Mouse (Mus musculus): ENCODE measurements at regions not wholly inside any gene's neighbourhood (a gene's known extent, or its start where the extent isn't known, plus 50 kb on each side); places are given as distances from the start of the nearest gene placed in this dataset.

- no peaks in the 10 kb centered on the region for H3K9me3 ChIP-seq (ENCODE audit: low read length)
These were observed 63.4 kb downstream of the Irx2 start for GRCm38 (mm10) chr13:72691783-72692729.

DNA sequence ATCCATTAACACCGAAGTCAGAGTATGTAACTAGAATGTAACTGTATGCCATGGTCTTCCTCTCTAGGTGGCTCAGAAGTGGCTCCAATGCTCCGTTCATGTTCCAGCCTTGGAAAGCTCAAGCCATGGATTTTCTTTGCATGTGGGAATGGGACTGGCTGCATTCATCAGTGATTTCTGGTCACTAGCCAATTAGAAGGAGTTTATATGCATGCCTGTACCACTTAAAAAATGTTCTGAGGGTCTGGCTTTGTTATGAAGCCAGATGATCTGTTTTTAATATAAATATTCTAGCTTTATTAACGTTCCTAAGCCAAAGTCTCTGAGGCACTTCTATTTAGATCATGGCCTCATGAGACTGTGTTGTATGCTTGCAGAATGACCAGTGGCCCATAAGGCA lies 78.8 kb downstream of the Irx2 start:
- Histone ChIP-seq H3K9ac (replicated peaks; ENCODE audit: low read length) (no peak overlapping the region), H3K4me3 (ENCODE audit: low read length) (no peak overlapping the region), H3K9me3 (ENCODE audit: low read length) (no peaks in the 10 kb centered on the region), H3K27me3 (ENCODE audit: insufficient read depth, low read length) (peaks cover 7% of the 10 kb centered on the region; the same call in 1 of the 2 replicates), H3K36me3 (ENCODE audit: insufficient read depth, low read length) (no peaks in the 10 kb centered on the region), H3K4me1 (ENCODE audit: insufficient read depth, low read length) (no peaks in the 10 kb centered on the region), H3K4me2 (replicated peaks; ENCODE audit: low read depth, low read length) (no peak overlapping the region), H3K27ac (ENCODE audit: low read length) (no peak overlapping the region)
- 78% methylated on average over 3 of the region's 3 CpGs for WGBS
- ATAC-seq (ENCODE audit: low FRiP score, low TSS enrichment) = no peak

More at GRCm38 (mm10) chr13:72691783-72692729, 63.4 kb downstream of the Irx2 start:
- no peaks in the 10 kb centered on the region for H3K4me1 ChIP-seq (ENCODE audit: insufficient read depth, low read length)
- no peaks in the 10 kb centered on the region for H3K27me3 ChIP-seq (ENCODE audit: insufficient read depth, low read length)
- no peak overlapping the region for H3K27ac ChIP-seq (ENCODE audit: low read length)
- 72% methylated on average over 11 of the region's 13 CpGs for WGBS
- no peak overlapping the region for H3K4me3 ChIP-seq (ENCODE audit: low read length)
- no peaks in the 10 kb centered on the region for H3K36me3 ChIP-seq (ENCODE audit: insufficient read depth, low read length)
- H3K4me2 ChIP-seq (replicated peaks; ENCODE audit: low read depth, low read length) = no peak overlapping the region
- ATAC-seq (ENCODE audit: low FRiP score, low TSS enrichment) = no peak
- H3K9ac ChIP-seq (replicated peaks; ENCODE audit: low read length) = no peak overlapping the region

DNA sequence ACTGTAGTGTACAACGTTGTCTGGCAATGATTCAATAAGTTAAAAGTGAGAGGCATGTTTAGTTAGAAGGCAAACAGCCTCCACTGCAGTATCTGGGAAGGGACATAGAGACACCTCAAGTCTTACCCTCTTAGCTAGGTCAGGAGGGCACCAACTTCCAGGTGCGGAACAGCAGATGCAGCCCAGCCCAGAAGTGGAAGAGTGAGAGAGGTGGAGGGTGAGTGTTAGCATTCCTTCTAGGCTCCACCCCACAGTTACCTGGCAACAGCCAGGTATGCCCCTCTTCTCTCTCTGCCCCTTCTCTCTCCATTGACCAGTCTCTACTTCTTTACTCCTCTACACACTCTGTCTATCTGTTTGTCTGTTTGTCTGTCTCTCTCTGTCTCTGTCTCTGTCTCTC lies 80.1 kb downstream of the Irx2 start:
- 73% methylated on average over 2 of the region's 2 CpGs for WGBS
- no peak for ATAC-seq (ENCODE audit: low FRiP score, low TSS enrichment)

GRCm38 (mm10) chr13:72710051-72710450 lies 81.4 kb downstream of the Irx2 start:
- Histone ChIP-seq H3K36me3 (ENCODE audit: insufficient read depth, low read length) (no peaks in the 10 kb centered on the region), H3K4me2 (replicated peaks; ENCODE audit: low read depth, low read length) (no peak overlapping the region), H3K4me1 (ENCODE audit: insufficient read depth, low read length) (no peaks in the 10 kb centered on the region), H3K27me3 (ENCODE audit: insufficient read depth, low read length) (peaks cover 5% of the 10 kb centered on the region; the same call in 1 of the 2 replicates), H3K27ac (ENCODE audit: low read length) (no peak overlapping the region), H3K4me3 (ENCODE audit: low read length) (no peak overlapping the region), H3K9me3 (ENCODE audit: low read length) (no peaks in the 10 kb centered on the region), H3K9ac (replicated peaks; ENCODE audit: low read length) (no peak overlapping the region)
- ATAC-seq (ENCODE audit: low FRiP score, low TSS enrichment) = no peak
- 70% methylated on average over 5 of the region's 5 CpGs for WGBS

More for the DNA sequence above, 80.1 kb downstream of the Irx2 start:
- Histone ChIP-seq H3K27ac (ENCODE audit: low read length) (no peak overlapping the region), H3K27me3 (ENCODE audit: insufficient read depth, low read length) (peaks cover 5% of the 10 kb centered on the region; the same call in 1 of the 2 replicates), H3K4me1 (ENCODE audit: insufficient read depth, low read length) (no peaks in the 10 kb centered on the region), H3K4me2 (replicated peaks; ENCODE audit: low read depth, low read length) (no peak overlapping the region), H3K4me3 (ENCODE audit: low read length) (no peak overlapping the region), H3K9me3 (ENCODE audit: low read length) (no peaks in the 10 kb centered on the region), H3K9ac (replicated peaks; ENCODE audit: low read length) (no peak overlapping the region), H3K36me3 (ENCODE audit: insufficient read depth, low read length) (no peaks in the 10 kb centered on the region)

DNA sequence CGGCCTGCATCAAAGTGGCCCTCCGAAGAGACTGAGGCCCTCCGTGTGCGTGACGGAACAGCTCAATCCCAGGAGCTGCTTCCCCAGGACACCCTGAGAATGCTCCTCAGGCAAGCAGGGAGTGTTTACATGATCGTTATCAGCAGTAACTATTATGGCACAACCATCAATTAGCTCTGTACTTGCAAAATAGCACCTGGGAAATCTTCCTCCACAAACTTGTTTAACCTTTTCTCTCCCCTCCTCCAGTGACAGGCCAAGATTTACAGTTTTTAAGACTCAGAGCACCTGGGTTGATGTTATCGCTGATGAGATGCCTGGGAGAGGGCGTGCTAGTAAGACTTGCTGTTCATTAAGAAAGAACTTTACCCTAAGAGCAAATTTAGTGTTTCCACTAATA lies 82.5 kb downstream of the Irx2 start:
- Histone ChIP-seq H3K4me2 (replicated peaks; ENCODE audit: low read depth, low read length) (no peak overlapping the region), H3K9ac (replicated peaks; ENCODE audit: low read length) (no peak overlapping the region), H3K27ac (ENCODE audit: low read length) (no peak overlapping the region), H3K4me3 (ENCODE audit: low read length) (no peak overlapping the region), H3K9me3 (ENCODE audit: low read length) (no peaks in the 10 kb centered on the region), H3K27me3 (ENCODE audit: insufficient read depth, low read length) (peaks cover 5% of the 10 kb centered on the region; the same call in 1 of the 2 replicates), H3K36me3 (ENCODE audit: insufficient read depth, low read length) (no peaks in the 10 kb centered on the region), H3K4me1 (ENCODE audit: insufficient read depth, low read length) (no peaks in the 10 kb centered on the region)
- WGBS = 27% methylated on average over 8 of the region's 8 CpGs
- ATAC-seq (ENCODE audit: low FRiP score, low TSS enrichment) = no peak

DNA sequence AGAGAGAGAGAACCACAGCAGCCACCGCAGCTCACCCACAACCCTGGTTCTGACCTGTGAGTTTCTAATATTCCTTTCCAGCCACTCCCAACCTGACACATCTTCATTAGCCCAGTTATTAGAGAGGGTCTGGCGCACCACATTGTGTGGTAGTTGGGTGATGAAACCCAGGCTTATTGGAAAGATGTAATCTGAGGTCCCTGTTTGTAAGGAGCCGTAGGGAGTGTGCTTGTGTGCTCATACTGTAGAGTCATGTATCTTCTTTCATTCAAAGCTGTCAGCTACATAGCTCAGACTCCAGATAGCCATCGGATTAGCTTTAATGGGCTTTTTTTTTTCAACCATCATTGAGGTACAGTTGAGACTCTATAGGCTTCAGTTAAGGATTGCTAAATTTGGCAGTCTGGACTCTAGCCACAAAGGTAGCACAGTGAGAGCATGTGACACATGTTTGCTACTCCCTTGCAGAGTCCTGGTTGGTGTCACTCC lies 83.3 kb downstream of the Irx2 start:
- Histone ChIP-seq H3K4me3 (ENCODE audit: low read length) (no peak overlapping the region), H3K36me3 (ENCODE audit: insufficient read depth, low read length) (no peaks in the 10 kb centered on the region), H3K9me3 (ENCODE audit: low read length) (no peaks in the 10 kb centered on the region), H3K27me3 (ENCODE audit: insufficient read depth, low read length) (peaks cover 5% of the 10 kb centered on the region; the same call in 1 of the 2 replicates), H3K27ac (ENCODE audit: low read length) (no peak overlapping the region), H3K4me1 (ENCODE audit: insufficient read depth, low read length) (no peaks in the 10 kb centered on the region), H3K9ac (replicated peaks; ENCODE audit: low read length) (no peak overlapping the region), H3K4me2 (replicated peaks; ENCODE audit: low read depth, low read length) (no peak overlapping the region)
- 54% methylated on average over 4 of the region's 4 CpGs for WGBS
- ATAC-seq (ENCODE audit: low FRiP score, low TSS enrichment) = no peak

DNA sequence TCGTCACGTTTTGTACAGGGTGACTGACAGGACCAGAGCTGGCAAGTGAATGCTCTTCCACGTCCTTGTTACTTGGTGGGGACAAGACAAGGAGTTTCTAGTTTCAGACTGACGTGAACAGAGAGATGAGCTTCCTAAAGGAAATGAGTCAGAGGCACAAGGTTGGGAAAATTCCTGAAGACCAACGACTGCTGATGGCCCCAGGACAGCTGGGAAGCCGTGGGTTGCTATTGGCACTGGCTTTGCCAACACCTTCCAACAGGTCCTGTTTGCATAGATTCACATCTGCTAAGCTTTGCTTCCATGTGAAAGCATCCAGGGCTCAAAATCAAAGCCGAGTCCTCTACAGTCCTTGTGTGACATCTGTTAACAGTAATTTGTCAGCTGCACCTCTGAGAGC lies 86.2 kb downstream of the Irx2 start:
- Histone ChIP-seq H3K27ac (ENCODE audit: low read length) (no peak overlapping the region), H3K36me3 (ENCODE audit: insufficient read depth, low read length) (no peaks in the 10 kb centered on the region), H3K4me1 (ENCODE audit: insufficient read depth, low read length) (no peaks in the 10 kb centered on the region), H3K4me3 (ENCODE audit: low read length) (no peak overlapping the region), H3K9ac (replicated peaks; ENCODE audit: low read length) (no peak overlapping the region), H3K27me3 (ENCODE audit: insufficient read depth, low read length) (peaks cover 8% of the 10 kb centered on the region; the same call in 1 of the 2 replicates), H3K4me2 (replicated peaks; ENCODE audit: low read depth, low read length) (no peak overlapping the region), H3K9me3 (ENCODE audit: low read length) (no peaks in the 10 kb centered on the region)
- 54% methylated on average over 7 of the region's 7 CpGs for WGBS
- ATAC-seq (ENCODE audit: low FRiP score, low TSS enrichment) = no peak

GRCm38 (mm10) chr13:72715959-72716680 lies 87.5 kb downstream of the Irx2 start:
- 51% methylated on average over 6 of the region's 6 CpGs for WGBS
- H3K9me3 ChIP-seq (ENCODE audit: low read length) = no peaks in the 10 kb centered on the region
- H3K4me1 ChIP-seq (ENCODE audit: insufficient read depth, low read length) = no peaks in the 10 kb centered on the region
- no peak overlapping the region for H3K4me3 ChIP-seq (ENCODE audit: low read length)
- H3K4me2 ChIP-seq (replicated peaks; ENCODE audit: low read depth, low read length) = no peak overlapping the region
- H3K27ac ChIP-seq (ENCODE audit: low read length) = no peak overlapping the region
- no peak overlapping the region for H3K9ac ChIP-seq (replicated peaks; ENCODE audit: low read length)
- no peak for ATAC-seq (ENCODE audit: low FRiP score, low TSS enrichment)
- H3K36me3 ChIP-seq (ENCODE audit: insufficient read depth, low read length) = no peaks in the 10 kb centered on the region
- peaks cover 11% of the 10 kb centered on the region; the same call in 1 of the 2 replicates for H3K27me3 ChIP-seq (ENCODE audit: insufficient read depth, low read length)

GRCm38 (mm10) chr13:72727126-72727525 lies 98.5 kb downstream of the Irx2 start:
- Histone ChIP-seq H3K4me3 (ENCODE audit: low read length) (no peak overlapping the region), H3K27me3 (ENCODE audit: insufficient read depth, low read length) (peaks cover 22% of the 10 kb centered on the region), H3K9me3 (ENCODE audit: low read length) (no peaks in the 10 kb centered on the region), H3K4me1 (ENCODE audit: insufficient read depth, low read length) (peaks cover 13% of the 10 kb centered on the region; the same call in 1 of the 2 replicates), H3K9ac (replicated peaks; ENCODE audit: low read length) (no peak overlapping the region), H3K4me2 (replicated peaks; ENCODE audit: low read depth, low read length) (no peak overlapping the region), H3K36me3 (ENCODE audit: insufficient read depth, low read length) (no peaks in the 10 kb centered on the region), H3K27ac (ENCODE audit: low read length) (no peak overlapping the region)
- peak; percentile 94 for ATAC-seq (ENCODE audit: low FRiP score, low TSS enrichment)
- 10% methylated on average over 9 of the region's 9 CpGs for WGBS
